Mouse (Mus musculus): ENCODE data around the gene Pds5a. TPM values are rescaled to one million over a fixed set of nuclear protein-coding genes. Genes with fewer than 3 reads are reported as not detected.

The Pds5a gene
- polyA plus RNA-seq, 3 experiments from 2014 or later = 85.9 to 113 (median 93.1) TPM

- ATAC-seq = no peak
Measured at GRCm38 (mm10) chr5:65565486-65565885, 132.6 kb downstream of the Pds5a start.

DNA sequence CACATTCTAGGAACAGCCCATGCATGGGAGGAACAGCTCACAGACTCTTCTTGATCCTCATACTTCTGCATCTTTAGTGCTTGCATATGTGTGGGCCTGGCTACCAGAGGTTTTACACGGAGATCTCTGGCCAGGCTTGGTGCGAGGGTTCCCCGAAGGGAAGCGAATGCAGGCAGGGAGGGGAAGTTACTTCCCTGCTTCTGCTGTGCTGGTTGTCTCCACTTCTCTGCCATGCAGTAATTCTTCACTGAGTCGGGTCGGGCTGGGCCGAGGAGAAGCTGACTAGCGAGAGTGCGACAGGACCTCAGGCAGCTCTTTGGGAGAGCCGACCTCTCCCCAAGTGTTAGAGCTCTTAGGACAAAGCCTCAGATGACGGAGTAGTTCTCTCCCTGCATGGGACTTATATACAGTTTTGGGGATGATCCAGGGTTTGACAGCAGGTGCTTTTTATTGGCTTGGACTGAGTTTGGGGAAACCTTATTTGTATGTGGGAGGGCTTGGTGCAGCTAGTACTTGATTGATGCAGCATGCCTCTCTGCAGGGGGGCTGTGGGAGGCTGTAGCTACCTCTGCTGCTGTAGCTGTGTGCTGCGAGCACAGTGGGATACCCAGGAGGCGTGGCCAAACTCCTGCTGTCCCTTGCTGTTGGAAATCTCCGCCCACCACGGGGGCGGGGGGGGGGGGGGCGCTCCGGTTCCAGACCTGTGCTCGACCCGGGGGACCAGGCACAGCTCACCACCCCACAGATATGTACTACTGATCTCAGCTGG is 136.8 kb downstream of the Pds5a start:
- no peak for ATAC-seq

DNA sequence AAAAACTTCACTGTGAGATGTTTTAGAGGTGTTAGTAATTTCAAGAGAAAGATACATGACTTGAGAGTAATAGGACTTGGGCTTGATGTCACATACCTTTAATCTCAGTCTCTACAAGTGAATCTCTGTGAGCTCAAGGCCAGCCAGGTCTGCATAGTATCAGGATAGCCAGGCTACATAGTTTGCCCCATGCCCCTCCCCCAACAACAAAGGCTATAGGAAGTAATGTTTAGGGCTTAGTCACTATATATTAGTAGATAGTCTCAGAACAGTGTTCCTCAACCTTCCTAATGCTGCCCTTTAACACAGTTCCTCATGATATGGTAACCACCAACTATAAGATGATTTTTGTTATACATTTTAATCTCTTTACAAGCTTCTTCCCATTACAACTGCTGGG is 141.0 kb downstream of the Pds5a start:
- ATAC-seq = no peak

Other genes starting within 250 kb of the Pds5a start
- not detected for gene Gm43552, start 205.4 kb downstream of the Pds5a start, polyA plus RNA-seq (2017; shearing (Covaris generic))
- 100 to 1,000 TPM in 2 of 3 experiments, 10 to 100 TPM in 1; 54.0 to 162 (median 147) TPM for gene Smim14, start 161.1 kb downstream of the Pds5a start, polyA plus RNA-seq (2017; shearing (Covaris generic))
- gene Ube2k, start 161.0 kb downstream of the Pds5a start, polyA plus RNA-seq (2017; shearing (Covaris generic)) = 100 to 1,000 TPM in 2 of 3 experiments, 10 to 100 TPM in 1; 97.7 to 133 (median 119) TPM
- 1 to 10 TPM; 4.6 to 8.5 (median 8.1) TPM for gene N4bp2, start 65.2 kb upstream of the Pds5a start, polyA plus RNA-seq (2017; shearing (Covaris generic))
- gene Rhoh, start 162.9 kb upstream of the Pds5a start, polyA plus RNA-seq (2017; shearing (Covaris generic)) = 100 to 1,000 TPM; 154 to 314 (median 282) TPM
- 1 to 10 TPM in 2 of 3 experiments, not detected in 1; 1.6 to 2.0 TPM for gene Chrna9, start 236.6 kb upstream of the Pds5a start, polyA plus RNA-seq (2017; shearing (Covaris generic))